Mouse (Mus musculus): ENCODE results near the gene Rpl5. TPM values are rescaled to one million over a fixed set of nuclear protein-coding genes. Genes with fewer than 3 reads are reported as not detected.

Gene Rpl5
- polyA plus RNA-seq, 1 experiment = 161 TPM

- no peak overlapping the region for H3K4me3 ChIP-seq (ENCODE audit: insufficient read depth, poor library complexity, severe bottlenecking)
- no peaks in the 10 kb centered on the region for H3K27me3 ChIP-seq (ENCODE audit: control insufficient read depth, insufficient read depth, insufficient read length)
- H3K79me3 ChIP-seq (ENCODE audit: low read depth) = no peaks in the 10 kb centered on the region
- no peaks in the 10 kb centered on the region for H3K36me3 ChIP-seq (ENCODE audit: control insufficient read depth, insufficient read depth)
- no peak overlapping the region for H3ac ChIP-seq (ENCODE audit: control insufficient read depth, insufficient read length, low read depth)
- peaks cover 10% of the 10 kb centered on the region for H3K79me2 ChIP-seq (ENCODE audit: control insufficient read depth, insufficient read depth)
- TF ChIP-seq CTCF (IDR thresholded peaks at IDR 0.05; ENCODE audit: control insufficient read depth, insufficient read depth, insufficient read length) = no peak
- no peak for TF ChIP-seq USF1 (IDR thresholded peaks at IDR 0.05; ENCODE audit: low read depth)
- no peak for TF ChIP-seq MAX (IDR thresholded peaks at IDR 0.05)
- TF ChIP-seq CEBPB (IDR thresholded peaks at IDR 0.05; ENCODE audit: low read depth) = no peak
- TF ChIP-seq MYOD1 (IDR thresholded peaks at IDR 0.05; ENCODE audit: control insufficient read depth, insufficient read length, low read depth) = no peak
- TF ChIP-seq FOSL1 (IDR thresholded peaks at IDR 0.05; ENCODE audit: insufficient read depth, low read length, poor library complexity, severe bottlenecking) = no peak
- no peak for TF ChIP-seq MYOG (IDR thresholded peaks at IDR 0.05; ENCODE audit: control insufficient read depth, extremely low read depth, insufficient read length)
These were observed 48.6 kb downstream of the Rpl5 start for GRCm38 (mm10) chr5:107948899-107949298.

GRCm38 (mm10) chr5:107949607-107950006 is 49.3 kb downstream of the Rpl5 start:
- TF ChIP-seq MAX (IDR thresholded peaks at IDR 0.05) = no peak
- no peak for TF ChIP-seq MYOG (IDR thresholded peaks at IDR 0.05; ENCODE audit: control insufficient read depth, extremely low read depth, insufficient read length)
- no peak for TF ChIP-seq USF1 (IDR thresholded peaks at IDR 0.05; ENCODE audit: low read depth)
- no peak for TF ChIP-seq MYOD1 (IDR thresholded peaks at IDR 0.05; ENCODE audit: control insufficient read depth, insufficient read length, low read depth)
- no peak for TF ChIP-seq CTCF (IDR thresholded peaks at IDR 0.05; ENCODE audit: control insufficient read depth, insufficient read depth, insufficient read length)
- H3K79me2 ChIP-seq (ENCODE audit: control insufficient read depth, insufficient read depth) = peaks cover 8% of the 10 kb centered on the region
- no peak overlapping the region for H3ac ChIP-seq (ENCODE audit: control insufficient read depth, insufficient read length, low read depth)
- no peaks in the 10 kb centered on the region for H3K36me3 ChIP-seq (ENCODE audit: control insufficient read depth, insufficient read depth)
- H3K4me3 ChIP-seq (ENCODE audit: insufficient read depth, poor library complexity, severe bottlenecking) = no peak overlapping the region
- no peaks in the 10 kb centered on the region for H3K27me3 ChIP-seq (ENCODE audit: control insufficient read depth, insufficient read depth, insufficient read length)
- H3K79me3 ChIP-seq (ENCODE audit: low read depth) = no peaks in the 10 kb centered on the region

- no peak for TF ChIP-seq MYOG (IDR thresholded peaks at IDR 0.05; ENCODE audit: control insufficient read depth, extremely low read depth, insufficient read length)
- TF ChIP-seq MAX (IDR thresholded peaks at IDR 0.05) = no peak
- TF ChIP-seq FOSL1 (IDR thresholded peaks at IDR 0.05; ENCODE audit: insufficient read depth, low read length, poor library complexity, severe bottlenecking) = no peak
- no peak for TF ChIP-seq CTCF (IDR thresholded peaks at IDR 0.05; ENCODE audit: control insufficient read depth, insufficient read depth, insufficient read length)
- no peak for TF ChIP-seq USF1 (IDR thresholded peaks at IDR 0.05; ENCODE audit: low read depth)
- TF ChIP-seq CEBPB (IDR thresholded peaks at IDR 0.05; ENCODE audit: low read depth) = no peak
- no peak for TF ChIP-seq MYOD1 (IDR thresholded peaks at IDR 0.05; ENCODE audit: control insufficient read depth, insufficient read length, low read depth)
- H3K79me3 ChIP-seq (ENCODE audit: low read depth) = peaks cover 4% of the 10 kb centered on the region
- no peak overlapping the region for H3K4me3 ChIP-seq (ENCODE audit: insufficient read depth, poor library complexity, severe bottlenecking)
- peaks cover 11% of the 10 kb centered on the region for H3K79me2 ChIP-seq (ENCODE audit: control insufficient read depth, insufficient read depth)
- no peak overlapping the region for H3ac ChIP-seq (ENCODE audit: control insufficient read depth, insufficient read length, low read depth)
- no peaks in the 10 kb centered on the region for H3K27me3 ChIP-seq (ENCODE audit: control insufficient read depth, insufficient read depth, insufficient read length)
- no peaks in the 10 kb centered on the region for H3K36me3 ChIP-seq (ENCODE audit: control insufficient read depth, insufficient read depth)
These were observed 50.3 kb downstream of the Rpl5 start for GRCm38 (mm10) chr5:107950643-107951042.

Other genes with a start within 250 kb of the Rpl5 start
- gene Gfi1, start 174.5 kb upstream of the Rpl5 start, polyA plus RNA-seq (2012; fragmentation: generic; extraction: Trizol) = 0.09 TPM
- 0.09 TPM for gene Ube2d2b, start 70.4 kb upstream of the Rpl5 start, polyA plus RNA-seq (2012; fragmentation: generic; extraction: Trizol)
- 6.8 TPM for gene Evi5, start 25.4 kb upstream of the Rpl5 start, polyA plus RNA-seq (2012; fragmentation: generic; extraction: Trizol)
- gene Fam69a, start 86.6 kb downstream of the Rpl5 start, polyA plus RNA-seq (2012; fragmentation: generic; extraction: Trizol) = 4.8 TPM
- gene Mtf2, start 165.2 kb downstream of the Rpl5 start, polyA plus RNA-seq (2012; fragmentation: generic; extraction: Trizol) = 12.0 TPM
- 16.8 TPM for gene Tmed5, start 232.1 kb downstream of the Rpl5 start, polyA plus RNA-seq (2012; fragmentation: generic; extraction: Trizol)
- 0.55 TPM for gene Ccdc18, start 232.4 kb downstream of the Rpl5 start, polyA plus RNA-seq (2012; fragmentation: generic; extraction: Trizol)